Mouse (Mus musculus): ENCODE data around the gene Csnk1g2. TPM values are rescaled to one million over a fixed set of nuclear protein-coding genes. Genes with fewer than 3 reads are reported as not detected.
"Not testable (repeated sequence)": the region's sequence is repeated elsewhere in the genome, so short reads cannot be mapped to it uniquely, and the experiment has no call there.

The Csnk1g2 gene
- polyA plus RNA-seq, 1 experiment from 2014 or later: 15.1 TPM

GRCm38 (mm10) chr10:80589879-80590854 is 32.5 kb upstream of the Csnk1g2 start, which contains the start of gene Abhd17a:
Abhd17a (minus strand) TSS chr10:80590341.
- Histone ChIP-seq H3K27ac (ENCODE audit: low read length) (peak within 1 kb of the TSS; percentile 57), H3K9ac (ENCODE audit: low read depth, low read length) (peak within 1 kb of the TSS; percentile 85), H3K36me3 (ENCODE audit: control insufficient read depth, insufficient read depth, low read length) (0 out of 2 replicates have a peak, but pooled peaks cover 2% of the 10 kb centered on the region), H3K9me3 (ENCODE audit: control insufficient read depth, low read length) (no peaks in the 10 kb centered on the region), H3K4me3 (ENCODE audit: low read length) (peak within 1 kb of the TSS; percentile 80), H3K4me2 (ENCODE audit: low read depth, low read length) (peak within 1 kb of the TSS; percentile 82), H3K4me1 (ENCODE audit: control insufficient read depth, insufficient read depth, low read length) (peaks cover 33% of the 10 kb centered on the region), H3K27me3 (replicated peaks; ENCODE audit: control insufficient read depth, insufficient read depth, low read length) (no peaks in the 10 kb centered on the region)
- under 1% methylated on average over 73 of the region's 73 CpGs for WGBS
- peak; percentile 97 for ATAC-seq

DNA sequence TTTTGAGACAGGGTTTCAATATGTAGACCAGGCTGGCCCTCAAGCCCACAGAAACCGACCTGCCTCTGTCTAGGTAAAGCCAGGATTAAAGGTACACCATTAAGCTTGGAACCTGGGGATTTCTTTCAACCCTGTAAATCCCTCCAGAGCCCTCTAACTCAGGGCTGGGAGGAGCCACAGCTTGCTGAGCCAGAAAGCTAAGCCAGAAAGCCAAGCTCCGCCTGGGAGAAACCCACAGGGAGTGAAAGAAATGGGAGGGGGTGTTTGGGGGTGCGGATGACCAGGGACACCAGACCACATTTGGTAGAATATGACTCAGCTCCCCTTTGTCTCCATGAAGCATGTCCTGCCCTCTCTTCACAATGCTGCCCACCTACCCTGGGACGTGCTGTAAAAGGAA is 26.3 kb upstream of the Csnk1g2 start:
- no peak overlapping the region for H3K27ac ChIP-seq (ENCODE audit: low read length)
- no peaks in the 10 kb centered on the region for H3K4me1 ChIP-seq (ENCODE audit: control insufficient read depth, insufficient read depth, low read length)
- WGBS: 42% methylated on average over 4 of the region's 4 CpGs
- no peak for ATAC-seq
- no peak overlapping the region for H3K4me3 ChIP-seq (ENCODE audit: low read length)
- H3K36me3 ChIP-seq (ENCODE audit: control insufficient read depth, insufficient read depth, low read length): no peaks in the 10 kb centered on the region
- H3K9me3 ChIP-seq (ENCODE audit: control insufficient read depth, low read length): no peaks in the 10 kb centered on the region
- no peak overlapping the region for H3K9ac ChIP-seq (ENCODE audit: low read depth, low read length)
- H3K27me3 ChIP-seq (replicated peaks; ENCODE audit: control insufficient read depth, insufficient read depth, low read length): no peaks in the 10 kb centered on the region
- H3K4me2 ChIP-seq (ENCODE audit: low read depth, low read length): no peak overlapping the region

- no peaks in the 10 kb centered on the region for H3K27me3 ChIP-seq (replicated peaks; ENCODE audit: control insufficient read depth, insufficient read depth, low read length)
- H3K4me1 ChIP-seq (ENCODE audit: control insufficient read depth, insufficient read depth, low read length): peaks cover 24% of the 10 kb centered on the region
- no peaks in the 10 kb centered on the region for H3K9me3 ChIP-seq (ENCODE audit: control insufficient read depth, low read length)
- peak within 1 kb of the TSS; percentile 67 for H3K4me2 ChIP-seq (ENCODE audit: low read depth, low read length)
- peak; percentile 92 for ATAC-seq
- peak within 1 kb of the TSS; percentile 80 for H3K4me3 ChIP-seq (ENCODE audit: low read length)
- H3K27ac ChIP-seq (ENCODE audit: low read length): peak within 1 kb of the TSS; percentile 94
- under 1% methylated on average over 54 of the region's 54 CpGs for WGBS
- H3K36me3 ChIP-seq (ENCODE audit: control insufficient read depth, insufficient read depth, low read length): peaks cover 16% of the 10 kb centered on the region
- H3K9ac ChIP-seq (ENCODE audit: low read depth, low read length): peak within 1 kb of the TSS; percentile 77
These were observed 19.8 kb upstream of the Csnk1g2 start, which contains the start of the genes Scamp4 and Adat3 for GRCm38 (mm10) chr10:80602698-80603325. Scamp4 (plus strand) TSS chr10:80602872. Adat3 (plus strand) TSS chr10:80602880.

DNA sequence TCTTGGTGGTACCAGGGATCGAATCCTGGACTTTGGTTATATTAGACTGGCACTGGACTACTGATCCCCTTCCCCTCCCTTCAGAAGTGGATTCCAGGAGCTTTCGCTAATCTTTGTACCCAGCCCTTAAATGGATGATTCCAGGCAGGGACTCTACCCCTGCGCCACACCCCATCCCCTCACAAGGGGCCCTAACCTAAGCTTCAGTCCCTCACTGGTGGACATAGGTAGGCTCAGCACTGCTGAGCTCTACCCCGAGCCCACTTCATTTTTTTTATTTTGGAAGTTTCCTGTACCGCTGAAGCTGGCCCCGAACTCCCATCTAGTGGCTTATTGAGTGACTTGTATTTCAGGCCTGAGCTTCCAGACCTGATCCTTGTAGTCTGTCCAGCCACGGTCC is 19.3 kb upstream of the Csnk1g2 start:
- Histone ChIP-seq H3K9ac (ENCODE audit: low read depth, low read length) (peak overlapping the region; percentile 77), H3K4me3 (ENCODE audit: low read length) (peak overlapping the region; percentile 80), H3K4me1 (ENCODE audit: control insufficient read depth, insufficient read depth, low read length) (peaks cover 24% of the 10 kb centered on the region), H3K9me3 (ENCODE audit: control insufficient read depth, low read length) (no peaks in the 10 kb centered on the region), H3K36me3 (ENCODE audit: control insufficient read depth, insufficient read depth, low read length) (peaks cover 21% of the 10 kb centered on the region), H3K4me2 (ENCODE audit: low read depth, low read length) (peak overlapping the region; percentile 67), H3K27ac (ENCODE audit: low read length) (peak overlapping the region; percentile 94), H3K27me3 (replicated peaks; ENCODE audit: control insufficient read depth, insufficient read depth, low read length) (no peaks in the 10 kb centered on the region)
- 21% methylated on average over 7 of the region's 7 CpGs for WGBS
- peak; percentile 42 for ATAC-seq

- peak; percentile 17 for ATAC-seq
- Histone ChIP-seq H3K9ac (ENCODE audit: low read depth, low read length) (peak overlapping the region; percentile 77), H3K4me2 (ENCODE audit: low read depth, low read length) (peak overlapping the region; percentile 67)
These were observed 18.6 kb upstream of the Csnk1g2 start for GRCm38 (mm10) chr10:80604001-80604509.

DNA sequence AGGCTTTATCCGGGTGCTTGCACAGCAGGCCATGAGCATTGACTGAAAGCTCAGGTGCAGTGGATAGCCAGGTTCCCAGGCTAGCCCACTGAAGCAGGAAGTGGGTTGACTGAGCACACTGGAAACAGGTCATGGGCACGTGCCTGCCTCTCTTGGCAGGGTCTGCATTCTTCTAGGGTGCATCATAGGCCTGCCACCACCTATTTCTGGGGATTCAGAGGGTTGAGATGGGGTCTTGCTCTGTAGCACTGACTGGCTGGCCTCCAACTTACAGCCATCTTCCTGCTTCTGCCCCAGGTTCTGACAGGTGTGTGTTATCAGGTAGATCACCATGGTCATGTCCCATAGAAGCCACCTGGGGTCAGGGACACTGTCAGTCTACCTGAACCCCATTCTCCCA is 17.6 kb upstream of the Csnk1g2 start:
- no peaks in the 10 kb centered on the region for H3K27me3 ChIP-seq (replicated peaks; ENCODE audit: control insufficient read depth, insufficient read depth, low read length)
- no peak for ATAC-seq
- peaks cover 26% of the 10 kb centered on the region for H3K36me3 ChIP-seq (ENCODE audit: control insufficient read depth, insufficient read depth, low read length)
- no peaks in the 10 kb centered on the region for H3K9me3 ChIP-seq (ENCODE audit: control insufficient read depth, low read length)
- H3K4me3 ChIP-seq (ENCODE audit: low read length): no peak overlapping the region
- no peak overlapping the region for H3K9ac ChIP-seq (ENCODE audit: low read depth, low read length)
- H3K4me1 ChIP-seq (ENCODE audit: control insufficient read depth, insufficient read depth, low read length): peaks cover 24% of the 10 kb centered on the region
- H3K4me2 ChIP-seq (ENCODE audit: low read depth, low read length): no peak overlapping the region
- no peak overlapping the region for H3K27ac ChIP-seq (ENCODE audit: low read length)
- WGBS: 94% methylated on average over 2 of the region's 2 CpGs

More at GRCm38 (mm10) chr10:80604001-80604509, 18.6 kb upstream of the Csnk1g2 start:
- H3K4me1 ChIP-seq (ENCODE audit: control insufficient read depth, insufficient read depth, low read length): peaks cover 24% of the 10 kb centered on the region
- 75% methylated on average over 7 of the region's 7 CpGs for WGBS
- peak overlapping the region; percentile 80 for H3K4me3 ChIP-seq (ENCODE audit: low read length)
- H3K27ac ChIP-seq (ENCODE audit: low read length): peak overlapping the region; percentile 94
- no peaks in the 10 kb centered on the region for H3K27me3 ChIP-seq (replicated peaks; ENCODE audit: control insufficient read depth, insufficient read depth, low read length)
- H3K36me3 ChIP-seq (ENCODE audit: control insufficient read depth, insufficient read depth, low read length): peaks cover 26% of the 10 kb centered on the region
- no peaks in the 10 kb centered on the region for H3K9me3 ChIP-seq (ENCODE audit: control insufficient read depth, low read length)

- peaks cover 26% of the 10 kb centered on the region for H3K36me3 ChIP-seq (ENCODE audit: control insufficient read depth, insufficient read depth, low read length)
- ATAC-seq; H3K27me3 ChIP-seq (replicated peaks; ENCODE audit: control insufficient read depth, insufficient read depth, low read length); H3K9me3 ChIP-seq (ENCODE audit: control insufficient read depth, low read length): not testable (repeated sequence)
- WGBS: 86% methylated on average over 4 of the region's 4 CpGs
- peak within 1 kb of the TSS; percentile 66 for H3K27ac ChIP-seq (ENCODE audit: low read length)
- H3K4me1 ChIP-seq (ENCODE audit: control insufficient read depth, insufficient read depth, low read length): peaks cover 24% of the 10 kb centered on the region
- H3K4me3 ChIP-seq (ENCODE audit: low read length): 0 out of 2 replicates have a peak within 1 kb of the TSS, but pooled peaks have one; percentile 16
- peak within 1 kb of the TSS; percentile 10; the same call in 1 of the 2 replicates for H3K9ac ChIP-seq (ENCODE audit: low read depth, low read length)
- peak within 1 kb of the TSS; percentile 32; the same call in 1 of the 2 replicates for H3K4me2 ChIP-seq (ENCODE audit: low read depth, low read length)
These were observed 16.9 kb upstream of the Csnk1g2 start, which contains the start of gene Gm49322 for GRCm38 (mm10) chr10:80605721-80606120. Gm49322 (plus strand) TSS chr10:80606021.

GRCm38 (mm10) chr10:80606306-80606705 is 16.3 kb upstream of the Csnk1g2 start:
- H3K27ac ChIP-seq (ENCODE audit: low read length): peak overlapping the region; percentile 66
- 0 out of 2 replicates have a peak overlapping the region, but pooled peaks have one; percentile 16 for H3K4me3 ChIP-seq (ENCODE audit: low read length)
- peak overlapping the region; percentile 10; the same call in 1 of the 2 replicates for H3K9ac ChIP-seq (ENCODE audit: low read depth, low read length)
- H3K4me2 ChIP-seq (ENCODE audit: low read depth, low read length): peak overlapping the region; percentile 32; the same call in 1 of the 2 replicates
- WGBS: 80% methylated on average over 23 of the region's 23 CpGs
- H3K27me3 ChIP-seq (replicated peaks; ENCODE audit: control insufficient read depth, insufficient read depth, low read length): no peaks in the 10 kb centered on the region
- peaks cover 24% of the 10 kb centered on the region for H3K4me1 ChIP-seq (ENCODE audit: control insufficient read depth, insufficient read depth, low read length)
- peak; percentile 49 for ATAC-seq
- peaks cover 26% of the 10 kb centered on the region for H3K36me3 ChIP-seq (ENCODE audit: control insufficient read depth, insufficient read depth, low read length)
- no peaks in the 10 kb centered on the region for H3K9me3 ChIP-seq (ENCODE audit: control insufficient read depth, low read length)
